Mouse (Mus musculus): ENCODE measurements around the gene Iqcd.

Iqcd gene

DNA sequence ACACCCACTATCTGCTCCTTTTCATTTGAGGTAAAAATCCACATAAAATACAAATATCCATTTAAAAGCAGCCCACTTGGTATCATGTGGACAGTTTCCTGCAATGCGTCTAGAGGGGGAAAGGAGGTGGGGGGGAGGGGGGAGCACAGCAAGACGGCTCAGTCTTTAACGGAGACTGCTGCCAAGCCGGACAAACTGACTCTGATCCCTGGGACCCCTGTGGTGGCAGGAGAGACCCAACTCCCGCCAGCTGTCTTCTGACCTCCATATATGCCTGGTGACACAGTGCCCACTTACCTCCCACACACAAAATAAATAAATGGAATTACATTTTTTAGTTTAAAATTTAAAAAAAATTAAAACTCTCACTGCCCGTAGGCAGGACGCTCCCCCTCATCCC is 14.7 kb downstream of the Iqcd start:
- DNase-seq (ENCODE audit: low spot score), result no peak

DNA sequence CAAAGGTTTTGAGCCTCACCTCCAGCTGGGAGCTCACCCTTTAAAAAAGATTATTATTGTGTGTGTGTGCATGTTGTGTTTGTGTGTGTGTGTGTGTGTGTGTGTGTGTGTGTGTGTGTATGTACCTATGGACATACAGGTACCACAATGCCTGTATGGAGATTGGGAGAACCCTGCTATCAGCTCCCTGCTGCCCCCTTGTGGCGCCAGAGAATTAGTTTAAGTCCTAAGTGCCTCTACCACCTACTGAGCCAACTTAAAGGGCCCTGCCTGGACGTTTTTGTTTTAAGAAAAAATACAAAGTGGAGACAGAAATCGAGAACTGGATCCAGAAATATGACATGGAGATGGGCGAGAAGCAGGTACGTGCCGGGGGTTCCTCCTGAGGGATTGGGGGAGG is 16.0 kb downstream of the Iqcd start:
- peak; percentile 88 for DNase-seq (ENCODE audit: low spot score)

DNA sequence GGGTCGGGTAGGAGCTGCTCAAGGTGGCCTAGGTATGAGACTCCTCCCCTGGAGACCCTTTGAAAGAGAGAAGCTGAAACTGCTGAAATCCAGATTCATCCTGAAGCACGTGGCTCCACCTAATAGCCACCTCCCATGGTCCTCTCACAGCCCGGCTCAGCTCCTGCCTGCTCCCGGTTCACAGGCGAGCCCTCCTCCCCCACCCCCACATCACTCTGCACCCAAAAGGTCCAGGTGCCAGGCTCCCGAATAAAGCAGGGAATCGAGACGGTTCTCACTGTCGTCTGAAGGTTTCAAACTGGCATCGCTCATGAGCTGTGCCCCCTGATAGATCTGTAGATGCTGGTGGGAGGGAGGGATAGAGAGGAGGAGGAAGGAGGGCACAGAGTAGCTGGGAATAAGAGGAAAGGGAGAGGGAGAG is 16.4 kb downstream of the Iqcd start:
- DNase-seq (ENCODE audit: low spot score), result no peak

- peak; percentile 95 for DNase-seq (ENCODE audit: low spot score)
These were observed 16.9 kb downstream of the Iqcd start for GRCm38 (mm10) chr5:120605688-120606087.

DNA sequence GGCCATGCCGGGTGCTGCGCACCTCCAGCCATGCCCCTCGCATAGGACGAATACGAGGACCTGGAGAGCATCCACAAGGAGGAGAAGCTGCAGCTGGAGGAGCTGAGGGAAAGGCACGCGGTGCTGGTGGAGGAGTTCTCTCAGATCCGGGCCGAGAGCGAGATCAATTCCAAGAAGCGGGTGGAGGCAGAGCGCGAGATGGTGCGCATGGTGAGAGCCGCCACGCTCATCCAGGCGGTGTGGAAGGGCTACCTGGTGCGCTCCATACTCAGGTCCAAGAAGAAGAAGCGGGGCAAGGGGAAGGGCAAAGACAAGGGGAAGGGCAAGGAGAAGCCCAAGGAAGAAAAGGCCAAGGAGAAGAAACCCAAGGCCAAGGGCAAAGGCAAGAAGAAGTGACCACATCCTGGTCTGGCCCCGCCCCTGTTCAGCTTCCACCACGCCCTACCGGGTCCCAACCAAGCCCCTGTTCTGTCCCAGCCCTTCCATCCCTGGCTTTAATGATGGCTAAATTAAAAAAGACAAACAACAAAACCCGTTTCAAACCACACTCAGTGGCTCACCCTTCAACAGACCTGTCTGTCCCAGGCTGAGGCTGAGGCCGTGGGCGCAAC is 17.9 kb downstream of the Iqcd start:
- DNase-seq (ENCODE audit: low spot score), result no peak

GRCm38 (mm10) chr5:120607335-120607734 is 18.5 kb downstream of the Iqcd start:
- DNase-seq (ENCODE audit: low spot score), result no peak

DNA sequence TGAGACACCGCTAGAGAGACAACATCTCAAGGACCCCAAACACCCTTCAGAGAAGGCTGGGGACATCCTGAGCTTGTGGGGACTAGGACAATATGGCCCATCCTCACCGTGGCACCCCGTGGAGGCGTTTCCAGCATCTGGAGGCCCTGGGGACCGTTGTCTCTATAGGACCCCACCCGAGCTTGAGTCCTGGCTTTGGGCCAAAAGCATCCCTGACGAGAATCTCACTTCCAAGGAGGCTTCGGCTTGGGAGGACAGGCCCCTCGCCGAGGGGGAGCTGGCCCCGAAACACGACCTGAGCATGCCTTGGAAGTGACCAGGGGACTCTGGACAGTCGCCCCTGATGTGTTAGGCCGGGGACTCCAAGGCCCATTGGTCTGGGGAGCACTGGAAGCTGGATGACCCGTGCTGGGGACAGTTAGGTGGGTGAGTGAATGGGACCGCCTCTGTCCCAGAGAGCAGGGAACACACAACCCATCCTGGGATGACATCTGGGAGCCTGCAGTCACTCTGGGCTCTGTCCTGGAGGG is 20.5 kb downstream of the Iqcd start:
- no peak for DNase-seq (ENCODE audit: low spot score)

GRCm38 (mm10) chr5:120610906-120611305 is 22.1 kb downstream of the Iqcd start:
- DNase-seq (ENCODE audit: low spot score), result no peak

DNA sequence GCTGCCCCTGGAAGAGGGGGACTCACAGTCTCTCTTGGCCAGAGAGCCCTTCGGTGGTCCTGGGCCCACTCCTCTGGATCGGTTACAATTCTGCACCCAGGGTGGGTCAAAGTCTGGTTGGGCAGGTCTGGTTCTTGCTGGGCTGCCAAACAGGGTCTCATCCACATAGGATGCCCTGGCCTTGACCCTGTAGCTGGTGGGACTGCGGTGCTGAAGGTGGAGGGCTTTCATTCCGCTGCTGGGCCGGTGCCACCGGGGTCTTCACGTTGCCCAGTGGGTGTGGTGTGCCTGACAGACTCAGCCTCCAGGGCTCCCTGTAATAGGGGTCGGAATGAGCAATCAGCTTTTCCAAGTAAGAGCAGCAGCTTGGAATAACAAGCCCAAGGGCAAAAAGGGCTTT is 22.6 kb downstream of the Iqcd start:
- DNase-seq (ENCODE audit: low spot score), result no peak

- DNase-seq (ENCODE audit: low spot score), result peak; percentile 96
These were observed 23.6 kb downstream of the Iqcd start, which contains the start of the genes Rita1 and Ddx54 for GRCm38 (mm10) chr5:120612442-120612821. Gene Rita1, minus strand, starts transcription at chr5:120612589. Gene Ddx54, plus strand, starts transcription at chr5:120612739.

DNA sequence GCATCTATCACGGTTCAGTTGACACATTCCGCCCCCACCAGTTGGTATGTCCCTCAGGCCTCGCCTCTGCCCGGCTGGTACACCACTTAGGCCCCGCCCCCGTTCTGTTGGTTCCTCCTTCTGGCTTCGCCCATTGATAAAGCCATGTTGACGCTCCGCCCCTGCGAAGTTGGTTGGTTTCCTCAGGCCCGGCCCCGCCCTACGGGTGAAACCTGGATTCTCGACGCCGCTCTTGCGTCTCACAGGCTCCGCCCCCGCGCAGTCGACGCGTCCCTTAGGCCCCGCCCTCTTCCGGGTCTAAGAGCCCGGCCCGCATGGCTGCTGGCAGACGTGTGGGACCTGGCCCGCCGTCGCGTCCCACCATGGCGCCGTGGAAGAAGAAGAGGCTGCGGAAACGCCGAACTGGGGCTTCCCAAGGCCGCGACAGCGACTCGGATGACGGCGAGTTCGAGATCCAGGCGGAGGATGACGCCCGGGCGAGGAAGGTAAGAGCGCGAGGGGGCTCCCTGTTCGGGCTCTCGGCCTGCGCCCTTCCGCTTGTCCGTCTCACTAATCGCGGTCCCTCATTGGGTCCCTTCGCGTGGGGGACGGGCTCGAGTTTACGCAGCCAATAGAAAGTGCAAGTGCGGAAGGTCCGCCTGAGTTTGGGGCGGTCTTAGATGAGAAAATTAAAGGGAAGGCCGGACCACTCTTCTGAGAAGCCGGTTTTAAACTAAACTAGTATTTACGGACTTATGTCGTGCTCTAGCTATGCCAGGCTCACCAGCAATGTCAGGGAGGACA is 24.2 kb downstream of the Iqcd start:
- DNase-seq (ENCODE audit: low spot score), result peak; percentile 99

DNA sequence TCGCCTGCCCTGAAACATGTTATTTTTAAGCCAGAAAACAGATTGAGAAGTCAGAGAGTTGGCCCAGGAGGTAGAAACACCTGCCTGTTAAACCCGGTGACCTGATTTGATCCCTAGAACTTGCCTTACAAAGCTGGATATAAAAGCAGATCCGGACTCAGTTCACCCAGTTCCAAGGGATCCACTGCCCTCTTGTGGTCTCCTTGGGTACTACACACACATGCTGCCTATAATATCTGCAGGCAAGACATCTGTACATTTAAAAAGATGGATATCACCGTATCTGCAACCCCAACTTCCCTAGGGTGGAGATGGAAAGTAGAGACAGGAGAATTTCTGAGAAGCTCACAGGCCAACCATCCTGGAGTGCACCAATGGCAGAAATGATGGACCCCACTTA is 27.1 kb downstream of the Iqcd start:
- DNase-seq (ENCODE audit: low spot score), result no peak

GRCm38 (mm10) chr5:120618778-120619177 is 30.0 kb downstream of the Iqcd start:
- DNase-seq (ENCODE audit: low spot score), result no peak

DNA sequence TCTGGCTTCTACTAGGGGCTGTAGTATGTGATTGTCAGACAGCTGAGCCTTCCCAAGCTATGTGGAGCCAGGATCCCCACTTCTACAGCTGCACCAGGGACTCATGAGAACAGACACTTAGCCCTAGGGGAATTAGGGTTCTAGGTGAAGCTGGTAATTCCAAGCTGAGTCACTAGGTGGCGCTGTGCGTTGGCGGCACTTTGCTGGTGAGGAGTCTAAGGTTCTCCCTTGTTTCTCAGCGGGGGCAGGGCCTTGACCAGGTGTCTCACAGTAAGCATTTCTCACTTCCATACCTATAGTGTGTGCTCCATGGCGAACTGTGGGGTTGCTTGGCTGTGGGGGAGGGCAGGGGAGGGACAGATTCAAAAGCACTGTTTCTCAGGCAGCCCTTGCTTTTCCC is 30.4 kb downstream of the Iqcd start:
- DNase-seq (ENCODE audit: low spot score), result peak; percentile 55

- DNase-seq (ENCODE audit: low spot score), result peak; percentile 78
These were observed 31.7 kb downstream of the Iqcd start for GRCm38 (mm10) chr5:120620375-120621077.

DNA sequence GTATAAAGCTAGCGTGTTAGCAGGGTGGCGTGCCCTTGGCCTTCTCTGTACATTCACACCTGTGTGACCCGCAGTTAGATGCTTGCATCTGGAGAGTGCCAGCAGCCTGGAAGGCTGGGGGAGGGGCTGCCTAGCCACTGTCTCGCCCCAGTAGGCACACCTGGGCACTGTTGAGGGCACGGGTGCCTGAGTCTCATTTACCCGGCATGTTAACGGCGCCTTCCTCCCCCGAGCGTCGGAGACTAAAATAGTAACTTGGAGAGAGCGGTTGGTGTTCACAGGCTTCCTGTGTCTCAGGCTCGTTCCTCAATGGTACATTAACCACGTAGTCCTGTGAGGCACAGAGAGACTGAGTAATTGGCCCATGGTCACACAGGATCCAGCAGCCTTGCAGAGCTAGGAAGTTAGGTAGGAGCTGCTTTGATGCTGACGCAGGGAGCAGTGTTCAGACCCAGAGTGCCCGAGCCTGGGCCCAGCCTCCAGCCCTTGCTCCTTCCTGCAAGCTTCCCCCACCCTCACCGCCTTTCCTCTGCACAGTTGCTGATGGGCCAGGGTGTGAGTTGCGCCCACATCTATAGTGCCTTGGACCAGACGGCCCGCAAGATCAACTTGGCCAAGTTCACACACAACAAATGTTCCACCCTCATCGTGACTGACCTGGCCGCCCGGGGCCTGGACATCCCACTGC is 32.4 kb downstream of the Iqcd start:
- no peak for DNase-seq (ENCODE audit: low spot score)

- DNase-seq (ENCODE audit: low spot score), result no peak
These were observed 33.0 kb downstream of the Iqcd start for GRCm38 (mm10) chr5:120621846-120622197.

- DNase-seq (ENCODE audit: low spot score), result no peak
These were observed 33.5 kb downstream of the Iqcd start for GRCm38 (mm10) chr5:120622198-120622851.

- no peak for DNase-seq (ENCODE audit: low spot score)
These were observed 35.6 kb downstream of the Iqcd start for GRCm38 (mm10) chr5:120624427-120624826.

DNA sequence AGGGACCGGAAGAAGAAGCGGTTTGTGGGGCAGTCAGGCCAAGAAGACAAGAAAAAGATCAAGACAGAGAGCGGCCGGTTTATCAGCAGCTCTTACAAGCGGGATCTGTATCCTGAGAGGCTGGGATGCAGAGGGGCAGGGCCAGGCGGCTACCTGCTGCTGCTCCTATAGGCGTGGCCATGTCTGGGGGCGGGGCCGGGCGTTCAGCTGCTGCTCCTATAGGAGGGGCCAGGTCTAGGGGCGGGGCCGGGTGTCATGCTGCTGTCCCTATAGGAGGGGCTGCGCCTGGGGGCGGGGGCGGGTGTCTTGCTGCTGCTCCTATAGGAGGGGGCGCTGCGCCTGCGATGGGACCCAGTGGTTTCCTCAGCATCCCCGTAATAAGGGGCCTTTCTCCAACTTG is 37.6 kb downstream of the Iqcd start:
- no peak for DNase-seq (ENCODE audit: low spot score)

GRCm38 (mm10) chr5:120627515-120628300 is 38.9 kb downstream of the Iqcd start:
- DNase-seq (ENCODE audit: low spot score), result no peak
